Mouse (Mus musculus): ENCODE results near the gene Exoc3l2. TPM values are rescaled to one million over a fixed set of nuclear protein-coding genes. Genes with fewer than 3 reads are reported as not detected.

Exoc3l2 gene
- polyA plus RNA-seq, 1 experiment from 2014 or later: 2.5 TPM

DNA sequence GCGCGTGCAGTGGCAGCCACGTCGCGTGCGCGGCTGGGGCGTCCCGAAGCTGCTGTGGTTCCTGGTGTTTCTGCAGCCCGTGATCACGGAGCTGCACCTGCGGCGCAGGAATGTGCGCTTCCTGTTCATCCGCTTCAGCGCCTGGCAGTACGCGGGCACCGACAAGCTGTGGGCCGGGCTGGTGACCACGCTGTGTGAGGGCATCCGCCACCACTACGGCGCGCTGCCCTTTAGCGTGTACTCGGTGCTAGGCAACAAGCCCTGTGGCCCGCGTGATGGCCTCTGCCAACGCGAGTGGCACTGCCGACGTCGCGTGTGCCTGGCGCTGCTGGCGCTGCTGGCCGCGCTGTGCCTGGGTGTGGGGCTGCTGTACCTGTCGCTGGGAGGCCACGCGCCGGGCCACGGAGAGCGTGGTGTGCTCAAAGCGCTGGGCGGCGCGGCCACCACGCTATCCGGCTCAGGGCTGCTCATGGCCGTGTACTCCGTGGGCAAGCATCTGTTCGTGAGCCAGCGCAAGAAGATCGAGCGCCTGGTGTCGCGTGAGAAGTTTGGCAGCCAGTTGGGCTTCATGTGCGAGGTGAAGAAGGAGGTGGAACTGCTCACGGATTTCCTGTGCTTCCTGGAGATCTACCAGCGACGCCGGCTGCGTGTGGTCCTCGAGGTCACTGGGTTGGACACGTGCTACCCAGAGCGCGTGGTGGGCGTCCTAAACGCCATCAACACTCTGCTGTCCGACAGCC is 60.1 kb downstream of the Exoc3l2 start:
- H3K9me3 ChIP-seq: no peaks in the 10 kb centered on the region
- H3K27ac ChIP-seq: peak overlapping the region; percentile 65; the same call in 1 of the 2 replicates
- peaks cover 82% of the 10 kb centered on the region for H3K27me3 ChIP-seq (ENCODE audit: insufficient read depth, poor library complexity, severe bottlenecking)
- WGBS: 18% methylated on average over 72 of the region's 72 CpGs
- peak overlapping the region; percentile 56 for H3K4me3 ChIP-seq
- 0 out of 2 replicates have a peak, but pooled peaks cover under 1% of the 10 kb centered on the region for H3K36me3 ChIP-seq
- DNase-seq (ENCODE audit: low spot score): no peak
- H3K4me1 ChIP-seq: peaks cover 33% of the 10 kb centered on the region

- H3K9me3 ChIP-seq: no peaks in the 10 kb centered on the region
- 2% methylated on average over 64 of the region's 64 CpGs for WGBS
- H3K36me3 ChIP-seq: peaks cover 8% of the 10 kb centered on the region; the same call in 1 of the 2 replicates
- H3K27me3 ChIP-seq (ENCODE audit: insufficient read depth, poor library complexity, severe bottlenecking): peaks cover 75% of the 10 kb centered on the region
- H3K4me3 ChIP-seq: peak overlapping the region; percentile 56
- H3K4me1 ChIP-seq: peaks cover 33% of the 10 kb centered on the region
- peak overlapping the region; percentile 65 for H3K27ac ChIP-seq
- no peak for DNase-seq (ENCODE audit: low spot score)
These were observed 60.8 kb downstream of the Exoc3l2 start for GRCm38 (mm10) chr7:19523757-19524419.

GRCm38 (mm10) chr7:19524420-19525104 is 61.4 kb downstream of the Exoc3l2 start:
- H3K4me1 ChIP-seq: peaks cover 32% of the 10 kb centered on the region
- peaks cover 69% of the 10 kb centered on the region for H3K27me3 ChIP-seq (ENCODE audit: insufficient read depth, poor library complexity, severe bottlenecking)
- H3K27ac ChIP-seq: peak overlapping the region; percentile 65
- H3K9me3 ChIP-seq: no peaks in the 10 kb centered on the region
- no peak for DNase-seq (ENCODE audit: low spot score)
- H3K36me3 ChIP-seq: peaks cover 14% of the 10 kb centered on the region; the same call in 1 of the 2 replicates
- WGBS: 13% methylated on average over 24 of the region's 24 CpGs
- H3K4me3 ChIP-seq: peak overlapping the region; percentile 56

GRCm38 (mm10) chr7:19525105-19525481 is 62.0 kb downstream of the Exoc3l2 start:
- 75% methylated on average over 2 of the region's 2 CpGs for WGBS
- Histone ChIP-seq H3K27me3 (ENCODE audit: insufficient read depth, poor library complexity, severe bottlenecking) (peaks cover 63% of the 10 kb centered on the region), H3K36me3 (peaks cover 20% of the 10 kb centered on the region), H3K27ac (no peak overlapping the region), H3K4me3 (no peak overlapping the region), H3K9me3 (no peaks in the 10 kb centered on the region), H3K4me1 (peaks cover 26% of the 10 kb centered on the region)
- DNase-seq (ENCODE audit: low spot score): no peak

DNA sequence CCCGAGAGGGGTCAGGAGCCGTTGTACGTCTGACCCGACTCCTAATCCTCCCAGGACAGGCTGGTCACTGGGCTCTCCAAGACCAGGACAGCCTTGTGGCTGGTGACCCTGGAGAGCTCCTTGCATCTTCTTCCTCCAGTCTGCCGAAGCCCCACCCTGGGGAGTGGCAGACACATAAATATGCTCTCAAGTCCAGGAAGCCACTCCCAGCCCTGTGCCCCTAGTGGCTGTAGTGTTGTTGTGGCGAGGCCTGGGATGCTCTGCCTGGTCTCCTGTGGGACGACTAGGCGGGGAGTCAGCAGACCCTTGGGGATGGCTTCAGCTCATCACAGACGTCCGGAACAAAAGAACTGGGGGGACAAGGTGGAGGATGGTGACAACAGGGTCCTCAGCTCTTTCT is 67.9 kb downstream of the Exoc3l2 start:
- H3K9me3 ChIP-seq: no peaks in the 10 kb centered on the region
- H3K36me3 ChIP-seq: peaks cover 77% of the 10 kb centered on the region
- peaks cover 5% of the 10 kb centered on the region; the same call in 1 of the 2 replicates for H3K27me3 ChIP-seq (ENCODE audit: insufficient read depth, poor library complexity, severe bottlenecking)
- DNase-seq (ENCODE audit: low spot score): no peak
- WGBS: 74% methylated on average over 10 of the region's 10 CpGs
- H3K27ac ChIP-seq: no peak overlapping the region
- no peaks in the 10 kb centered on the region for H3K4me1 ChIP-seq
- H3K4me3 ChIP-seq: no peak overlapping the region

DNA sequence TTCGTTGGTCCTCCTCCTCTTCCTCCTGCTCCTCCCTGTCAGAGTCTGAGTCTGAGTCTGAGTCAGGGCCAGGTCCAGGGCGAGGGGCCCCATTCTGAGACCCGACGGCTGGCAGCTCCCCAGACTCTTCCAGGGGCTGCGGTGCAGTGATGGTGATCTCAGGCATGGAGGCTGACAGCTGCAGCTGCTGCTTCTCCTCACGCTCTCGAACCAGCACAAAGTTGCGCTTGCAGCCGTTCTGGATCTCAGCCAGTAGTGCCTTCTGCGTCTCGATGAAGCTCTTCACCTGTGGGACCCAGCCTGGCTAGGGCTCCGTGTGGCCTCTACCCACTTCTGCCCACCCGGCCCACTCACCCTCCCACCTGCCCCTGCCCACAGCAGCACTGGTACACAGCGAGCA is 69.1 kb downstream of the Exoc3l2 start:
- Histone ChIP-seq H3K4me3 (no peak overlapping the region), H3K27me3 (ENCODE audit: insufficient read depth, poor library complexity, severe bottlenecking) (no peaks in the 10 kb centered on the region), H3K36me3 (peaks cover 78% of the 10 kb centered on the region), H3K9me3 (no peaks in the 10 kb centered on the region), H3K27ac (no peak overlapping the region), H3K4me1 (0 out of 2 replicates have a peak, but pooled peaks cover under 1% of the 10 kb centered on the region)
- WGBS: 92% methylated on average over 14 of the region's 14 CpGs
- DNase-seq (ENCODE audit: low spot score): no peak

GRCm38 (mm10) chr7:19534676-19535075 is 71.5 kb downstream of the Exoc3l2 start:
- DNase-seq (ENCODE audit: low spot score): no peak
- WGBS: 95% methylated on average over 10 of the region's 10 CpGs

DNA sequence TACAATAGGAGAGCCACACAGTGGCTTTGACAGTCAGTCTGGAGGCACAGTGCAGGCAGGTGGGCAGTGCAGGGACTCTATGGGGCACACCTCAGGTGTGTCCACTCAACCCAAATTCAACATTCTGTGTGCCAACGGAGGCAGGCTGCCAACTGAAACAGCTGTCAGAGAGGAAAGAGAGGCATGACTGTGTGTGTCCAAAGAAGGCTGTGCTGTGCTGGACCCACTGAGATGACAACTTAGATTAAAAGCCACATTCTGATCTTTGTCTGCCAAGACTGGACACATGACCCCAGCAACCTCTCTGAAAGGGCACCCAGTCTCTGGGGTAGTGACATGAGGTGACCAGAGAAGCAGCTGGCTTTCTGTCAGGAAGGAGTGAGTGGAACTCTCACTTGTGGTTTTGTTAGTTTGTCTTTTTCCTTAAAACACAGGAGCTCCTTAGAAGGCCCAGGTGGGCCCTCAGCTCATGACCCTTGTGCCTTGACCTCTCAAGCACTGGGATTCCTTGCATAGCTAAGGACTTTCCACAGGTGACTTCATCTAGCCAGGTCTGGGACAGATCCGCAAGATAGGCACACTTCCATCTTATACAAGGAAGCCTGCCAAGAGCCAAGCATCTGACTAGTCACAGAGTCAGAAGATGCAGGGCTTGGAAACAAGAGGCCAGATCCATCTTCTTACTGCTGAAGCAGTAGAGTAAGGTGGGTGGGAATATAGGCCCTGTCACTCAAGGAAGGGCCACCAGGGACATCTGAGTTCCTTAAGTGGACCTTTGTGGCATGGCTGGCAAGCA is 77.8 kb downstream of the Exoc3l2 start:
- Histone ChIP-seq H3K4me3 (no peak overlapping the region), H3K27me3 (ENCODE audit: insufficient read depth, poor library complexity, severe bottlenecking) (no peaks in the 10 kb centered on the region), H3K9me3 (no peaks in the 10 kb centered on the region), H3K4me1 (peaks cover 23% of the 10 kb centered on the region), H3K36me3 (peaks cover 8% of the 10 kb centered on the region; the same call in 1 of the 2 replicates), H3K27ac (no peak overlapping the region)
- WGBS: 92% methylated on average over 2 of the region's 2 CpGs
- DNase-seq (ENCODE audit: low spot score): no peak

More at GRCm38 (mm10) chr7:19534676-19535075, 71.5 kb downstream of the Exoc3l2 start:
- Histone ChIP-seq H3K4me1 (peaks cover 5% of the 10 kb centered on the region; the same call in 1 of the 2 replicates), H3K27ac (no peak overlapping the region), H3K4me3 (no peak overlapping the region), H3K27me3 (ENCODE audit: insufficient read depth, poor library complexity, severe bottlenecking) (no peaks in the 10 kb centered on the region), H3K36me3 (peaks cover 70% of the 10 kb centered on the region), H3K9me3 (no peaks in the 10 kb centered on the region)

DNA sequence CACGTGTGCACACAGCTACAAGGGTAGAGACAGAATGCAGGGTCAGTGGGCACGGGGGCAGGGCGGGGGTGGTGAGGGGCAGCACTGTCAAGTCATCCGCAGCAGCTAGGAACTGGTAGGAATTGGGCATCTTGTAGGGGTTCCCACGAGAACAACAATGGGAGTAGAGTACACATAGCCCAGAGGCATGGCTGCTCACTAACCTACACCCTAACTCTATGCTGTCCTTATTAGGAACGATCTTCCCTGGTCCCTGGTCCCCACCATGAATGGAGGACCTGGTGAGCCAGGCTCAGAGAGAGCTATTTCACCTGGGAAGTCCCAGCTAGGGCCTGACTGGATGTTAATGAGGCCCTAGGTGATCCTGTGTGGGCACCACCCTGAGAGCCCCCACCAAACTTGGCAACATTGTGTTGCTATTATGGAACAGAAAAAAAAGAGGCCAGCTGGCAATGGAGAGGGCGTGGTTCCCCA is 78.6 kb downstream of the Exoc3l2 start:
- no peak for DNase-seq (ENCODE audit: low spot score)
- Histone ChIP-seq H3K27ac (no peak overlapping the region), H3K4me1 (peaks cover 30% of the 10 kb centered on the region), H3K9me3 (no peaks in the 10 kb centered on the region), H3K4me3 (no peak overlapping the region), H3K27me3 (ENCODE audit: insufficient read depth, poor library complexity, severe bottlenecking) (no peaks in the 10 kb centered on the region), H3K36me3 (peaks cover 8% of the 10 kb centered on the region; the same call in 1 of the 2 replicates)
- WGBS: 82% methylated on average over 7 of the region's 7 CpGs

DNA sequence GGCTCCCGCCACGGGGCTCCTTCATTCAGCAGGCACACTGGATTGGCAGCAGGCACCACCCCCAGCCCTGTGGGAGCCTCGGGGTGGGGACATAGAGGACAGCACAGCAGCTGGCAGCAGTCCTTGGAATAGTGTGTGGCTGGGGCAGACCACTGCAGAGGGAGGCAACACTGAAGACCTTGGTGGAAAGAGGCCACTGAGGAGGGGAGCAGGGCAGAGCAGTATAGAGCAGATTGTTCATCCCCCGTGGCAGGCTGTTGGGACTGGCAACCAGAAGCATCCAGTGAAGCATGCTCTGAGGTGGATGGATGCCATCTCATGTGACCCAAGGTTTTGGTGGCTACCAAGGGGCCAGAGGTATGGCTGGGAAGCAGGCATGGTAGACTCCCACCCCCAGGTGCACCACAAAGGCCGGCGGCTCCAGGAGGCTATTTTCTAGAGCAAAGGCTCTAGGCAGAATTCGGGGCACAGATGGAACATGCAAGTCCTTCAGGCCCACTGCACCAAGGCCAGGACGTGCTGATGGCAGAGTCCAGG is 79.1 kb downstream of the Exoc3l2 start:
- 78% methylated on average over 8 of the region's 8 CpGs for WGBS
- H3K9me3 ChIP-seq: no peaks in the 10 kb centered on the region
- no peak overlapping the region for H3K27ac ChIP-seq
- no peaks in the 10 kb centered on the region for H3K27me3 ChIP-seq (ENCODE audit: insufficient read depth, poor library complexity, severe bottlenecking)
- peaks cover 8% of the 10 kb centered on the region; the same call in 1 of the 2 replicates for H3K36me3 ChIP-seq
- no peak for DNase-seq (ENCODE audit: low spot score)
- H3K4me1 ChIP-seq: peaks cover 35% of the 10 kb centered on the region
- no peak overlapping the region for H3K4me3 ChIP-seq

DNA sequence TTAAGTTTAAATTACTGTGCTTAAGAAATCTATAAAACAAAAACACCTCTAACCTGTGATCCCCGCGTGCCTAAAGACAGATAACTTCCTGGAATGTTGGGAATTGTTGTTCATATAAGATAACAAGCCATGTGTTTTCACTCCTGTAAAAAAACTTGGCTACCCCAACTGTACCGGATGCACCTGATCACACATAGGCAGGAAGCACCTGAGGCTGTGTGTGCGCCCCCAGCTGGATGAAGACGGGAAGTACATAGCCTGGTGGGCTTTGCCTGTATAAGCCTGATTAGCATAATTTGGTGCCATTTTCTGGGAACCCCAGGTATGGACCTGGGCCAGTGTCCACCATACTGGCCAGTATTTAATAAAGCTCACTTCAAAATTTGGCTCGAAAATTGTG is 80.5 kb downstream of the Exoc3l2 start:
- WGBS: 51% methylated on average over 6 of the region's 6 CpGs
- H3K27me3 ChIP-seq (ENCODE audit: insufficient read depth, poor library complexity, severe bottlenecking): no peaks in the 10 kb centered on the region
- H3K4me1 ChIP-seq: peaks cover 36% of the 10 kb centered on the region
- no peaks in the 10 kb centered on the region for H3K9me3 ChIP-seq
- H3K36me3 ChIP-seq: 0 out of 2 replicates have a peak, but pooled peaks cover 5% of the 10 kb centered on the region
- H3K4me3 ChIP-seq: no peak overlapping the region
- no peak overlapping the region for H3K27ac ChIP-seq
- no peak for DNase-seq (ENCODE audit: low spot score)

GRCm38 (mm10) chr7:19546007-19546406 is 82.9 kb downstream of the Exoc3l2 start:
- H3K9me3 ChIP-seq: no peaks in the 10 kb centered on the region
- no peak overlapping the region for H3K4me3 ChIP-seq
- H3K27ac ChIP-seq: no peak overlapping the region
- H3K36me3 ChIP-seq: 0 out of 2 replicates have a peak, but pooled peaks cover 5% of the 10 kb centered on the region
- peaks cover 36% of the 10 kb centered on the region for H3K4me1 ChIP-seq
- no peaks in the 10 kb centered on the region for H3K27me3 ChIP-seq (ENCODE audit: insufficient read depth, poor library complexity, severe bottlenecking)
- 72% methylated on average over 3 of the region's 3 CpGs for WGBS
- no peak for DNase-seq (ENCODE audit: low spot score)
